Mouse (Mus musculus): Measurements from ENCODE around the gene Rcl1. TPM values are rescaled to one million over a fixed set of nuclear protein-coding genes. Genes with fewer than 3 reads are reported as not detected.

Gene Rcl1
- polyA plus RNA-seq, 1 experiment from 2014 or later: 41.0 TPM

DNA sequence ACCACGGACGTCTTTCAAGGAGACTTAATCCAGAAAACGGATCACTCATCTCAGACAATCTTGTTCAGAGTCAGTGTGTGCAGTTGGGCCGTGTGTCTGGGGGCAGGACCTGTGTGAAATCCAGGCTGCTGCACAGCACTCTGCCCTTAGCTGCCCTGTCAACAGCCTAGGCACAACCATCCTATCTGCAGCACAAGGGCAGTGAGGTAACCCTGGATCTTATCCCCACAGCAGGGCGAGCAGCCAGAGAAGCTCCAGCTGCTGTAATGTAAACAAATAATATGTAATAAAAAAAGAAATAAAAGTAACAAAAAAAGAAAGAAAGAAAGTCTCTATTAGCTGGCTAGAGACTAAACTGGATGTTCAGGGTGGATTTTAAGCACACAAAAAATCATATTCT is 32.0 kb upstream of the Rcl1 start:
- no peak overlapping the region for H3K4me3 ChIP-seq (replicated peaks)
- WGBS: 84% methylated on average over 5 of the region's 5 CpGs
- ATAC-seq (ENCODE audit: low FRiP score): no peak

DNA sequence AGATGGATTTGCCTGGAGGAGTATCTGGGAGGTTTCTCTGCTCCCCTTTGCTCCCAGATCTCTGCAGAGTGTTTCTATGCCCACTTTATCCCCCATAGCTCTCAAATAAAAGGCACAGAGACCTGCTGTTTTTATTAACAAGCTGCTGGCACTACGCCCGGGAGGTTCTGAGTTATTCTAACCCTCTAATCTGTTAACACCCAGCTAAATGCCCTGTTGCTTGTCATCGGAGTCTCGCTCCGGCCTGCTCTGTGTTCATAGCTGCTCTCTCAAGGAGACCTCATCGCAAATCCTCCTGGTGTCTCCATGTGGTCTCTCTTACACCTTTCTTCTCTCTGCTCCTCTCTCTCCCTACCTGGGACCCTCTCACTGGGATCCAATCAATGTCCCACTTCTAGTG is 26.4 kb upstream of the Rcl1 start:
- 53% methylated on average over 6 of the region's 6 CpGs for WGBS
- Histone ChIP-seq H3K4me2 (no peak overlapping the region), H3K27ac (replicated peaks) (no peak overlapping the region), H3K9me3 (replicated peaks) (no peaks in the 10 kb centered on the region), H3K9ac (replicated peaks) (no peak overlapping the region), H3K27me3 (replicated peaks) (no peaks in the 10 kb centered on the region), H3K4me3 (replicated peaks) (no peak overlapping the region), H3K36me3 (no peaks in the 10 kb centered on the region), H3K4me1 (peaks cover 10% of the 10 kb centered on the region; the same call in 1 of the 2 replicates)
- ATAC-seq (ENCODE audit: low FRiP score): no peak

More for the DNA sequence above, 32.0 kb upstream of the Rcl1 start:
- H3K9me3 ChIP-seq (replicated peaks): no peaks in the 10 kb centered on the region
- H3K4me1 ChIP-seq: peaks cover 12% of the 10 kb centered on the region
- H3K36me3 ChIP-seq: no peaks in the 10 kb centered on the region
- no peak overlapping the region for H3K4me2 ChIP-seq
- no peaks in the 10 kb centered on the region for H3K27me3 ChIP-seq (replicated peaks)
- H3K9ac ChIP-seq (replicated peaks): no peak overlapping the region
- H3K27ac ChIP-seq (replicated peaks): no peak overlapping the region

DNA sequence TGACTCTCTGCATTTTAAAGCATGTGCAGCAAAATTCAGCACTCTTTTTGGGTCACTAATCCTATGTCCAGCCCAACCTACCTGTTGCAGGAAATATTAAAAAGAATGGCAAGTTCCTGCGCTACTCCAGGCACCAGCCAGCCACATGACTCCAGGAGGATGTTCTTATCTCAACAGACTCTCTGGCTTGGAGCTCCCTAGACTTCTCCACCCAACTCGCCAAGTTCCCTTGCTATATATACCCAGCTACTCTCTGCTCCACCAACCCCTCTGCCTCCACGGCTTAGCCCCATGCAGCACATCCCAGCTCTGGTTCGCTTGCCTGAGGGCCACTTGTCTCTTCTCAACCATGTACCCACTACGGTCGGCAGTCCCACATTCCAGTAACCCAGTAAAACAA is 12.5 kb upstream of the Rcl1 start:
- H3K27ac ChIP-seq (replicated peaks): no peak overlapping the region
- no peaks in the 10 kb centered on the region for H3K4me1 ChIP-seq
- no peaks in the 10 kb centered on the region for H3K36me3 ChIP-seq
- H3K4me3 ChIP-seq (replicated peaks): no peak overlapping the region
- no peaks in the 10 kb centered on the region for H3K9me3 ChIP-seq (replicated peaks)
- 87% methylated on average over 6 of the region's 6 CpGs for WGBS
- H3K27me3 ChIP-seq (replicated peaks): no peaks in the 10 kb centered on the region
- H3K9ac ChIP-seq (replicated peaks): no peak overlapping the region
- no peak for ATAC-seq (ENCODE audit: low FRiP score)
- no peak overlapping the region for H3K4me2 ChIP-seq

DNA sequence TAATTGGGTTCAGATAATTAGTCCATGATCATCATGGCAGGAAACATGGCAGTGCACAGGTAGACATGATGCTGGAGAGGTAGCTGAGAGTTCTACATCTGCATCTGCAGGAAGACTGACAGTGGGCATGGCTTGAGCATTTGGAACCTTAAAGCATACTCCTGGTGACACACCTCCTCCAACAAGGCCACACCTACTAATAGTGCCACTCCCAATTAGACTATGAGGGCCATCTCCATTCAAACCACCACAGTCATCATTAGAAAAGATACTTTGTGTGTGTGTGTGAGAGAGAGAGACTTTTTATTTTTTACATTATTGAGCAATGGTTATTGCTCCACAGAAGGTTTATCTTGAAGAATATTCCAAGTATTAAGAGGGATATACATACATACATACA is 9.0 kb upstream of the Rcl1 start:
- H3K4me2 ChIP-seq: no peak overlapping the region
- H3K4me1 ChIP-seq: no peaks in the 10 kb centered on the region
- H3K4me3 ChIP-seq (replicated peaks): no peak overlapping the region
- H3K9ac ChIP-seq (replicated peaks): no peak overlapping the region
- no peak for ATAC-seq (ENCODE audit: low FRiP score)
- no peak overlapping the region for H3K27ac ChIP-seq (replicated peaks)
- no peaks in the 10 kb centered on the region for H3K36me3 ChIP-seq
- no peaks in the 10 kb centered on the region for H3K9me3 ChIP-seq (replicated peaks)
- no peaks in the 10 kb centered on the region for H3K27me3 ChIP-seq (replicated peaks)

DNA sequence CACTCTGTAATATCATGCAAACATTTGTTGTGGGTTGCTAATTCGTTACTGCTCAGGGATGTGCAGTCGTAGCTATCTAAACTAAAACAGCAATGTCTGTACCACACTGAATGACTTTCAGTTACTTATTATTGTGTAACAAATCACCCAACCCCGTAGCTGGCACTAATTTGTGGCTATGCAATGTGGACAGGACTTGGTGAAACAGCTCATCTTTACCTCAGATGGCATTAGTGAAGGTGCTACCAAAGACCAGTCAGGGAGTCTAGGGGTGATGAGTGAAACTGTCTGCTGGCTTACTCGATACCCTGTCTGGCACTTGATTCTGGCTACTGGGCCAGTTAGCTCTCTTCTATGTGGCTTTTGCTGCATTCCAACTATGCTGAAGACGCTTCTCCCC is 2.1 kb upstream of the Rcl1 start:
- H3K9ac ChIP-seq (replicated peaks): no peak overlapping the region
- H3K4me1 ChIP-seq: peaks cover 14% of the 10 kb centered on the region
- no peaks in the 10 kb centered on the region for H3K9me3 ChIP-seq (replicated peaks)
- no peak overlapping the region for H3K4me3 ChIP-seq (replicated peaks)
- no peak overlapping the region for H3K27ac ChIP-seq (replicated peaks)
- H3K4me2 ChIP-seq: no peak overlapping the region
- 80% methylated on average over 5 of the region's 5 CpGs for WGBS
- no peaks in the 10 kb centered on the region for H3K27me3 ChIP-seq (replicated peaks)
- H3K36me3 ChIP-seq: no peaks in the 10 kb centered on the region
- ATAC-seq (ENCODE audit: low FRiP score): no peak

DNA sequence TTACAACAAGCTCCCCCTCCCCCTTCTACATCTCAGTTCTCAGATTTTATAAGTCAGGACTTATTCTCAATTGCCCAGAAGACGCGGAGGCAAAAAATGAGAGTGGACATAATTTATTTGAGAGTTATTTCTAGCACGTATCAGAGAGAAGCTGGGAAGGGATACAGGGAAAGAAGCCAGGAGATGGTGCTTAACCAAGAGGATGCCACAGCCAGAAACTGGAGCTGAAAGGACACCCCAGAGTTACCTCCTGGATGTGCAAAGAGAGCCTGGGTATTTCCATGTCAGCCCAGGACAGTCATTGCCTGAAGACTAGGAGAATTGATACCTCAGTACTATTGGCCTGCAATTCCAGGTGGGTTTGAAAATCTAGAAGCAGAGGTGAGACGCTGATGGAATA is 1.6 kb upstream of the Rcl1 start:
- Histone ChIP-seq H3K36me3 (no peaks in the 10 kb centered on the region), H3K4me1 (peaks cover 14% of the 10 kb centered on the region), H3K27ac (replicated peaks) (no peak overlapping the region), H3K9me3 (replicated peaks) (no peaks in the 10 kb centered on the region), H3K9ac (replicated peaks) (no peak overlapping the region), H3K4me2 (peak overlapping the region; percentile 74), H3K4me3 (replicated peaks) (no peak overlapping the region), H3K27me3 (replicated peaks) (no peaks in the 10 kb centered on the region)
- no peak for ATAC-seq (ENCODE audit: low FRiP score)
- 75% methylated on average over 4 of the region's 4 CpGs for WGBS

DNA sequence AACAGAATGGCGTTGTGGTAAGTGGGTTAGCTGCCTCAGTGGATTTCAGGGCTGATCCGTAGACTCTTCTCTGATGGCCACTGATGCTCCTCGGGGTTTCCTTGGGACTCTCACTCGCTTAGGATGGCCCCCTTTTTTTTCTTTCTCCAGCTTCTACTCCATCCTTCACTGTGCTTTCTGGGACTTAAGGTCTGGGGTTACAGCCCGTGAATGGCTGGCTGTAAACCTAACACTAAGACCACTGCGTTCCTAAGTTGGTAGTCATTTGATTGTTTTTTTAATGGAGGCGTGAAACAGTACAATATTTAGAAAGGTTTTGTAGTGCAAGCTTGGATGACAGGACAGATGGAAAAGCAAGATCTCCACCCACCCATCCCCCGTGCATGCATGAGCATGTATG is 914 bp upstream of the Rcl1 start:
- 11% methylated on average over 8 of the region's 8 CpGs for WGBS
- Histone ChIP-seq H3K4me3 (replicated peaks) (peak overlapping the region; percentile 86), H3K27me3 (replicated peaks) (no peaks in the 10 kb centered on the region), H3K9me3 (replicated peaks) (no peaks in the 10 kb centered on the region), H3K27ac (replicated peaks) (peak overlapping the region; percentile 78), H3K9ac (replicated peaks) (peak overlapping the region; percentile 85), H3K36me3 (no peaks in the 10 kb centered on the region), H3K4me2 (peak overlapping the region; percentile 74), H3K4me1 (peaks cover 14% of the 10 kb centered on the region)
- ATAC-seq (ENCODE audit: low FRiP score): no peak

DNA sequence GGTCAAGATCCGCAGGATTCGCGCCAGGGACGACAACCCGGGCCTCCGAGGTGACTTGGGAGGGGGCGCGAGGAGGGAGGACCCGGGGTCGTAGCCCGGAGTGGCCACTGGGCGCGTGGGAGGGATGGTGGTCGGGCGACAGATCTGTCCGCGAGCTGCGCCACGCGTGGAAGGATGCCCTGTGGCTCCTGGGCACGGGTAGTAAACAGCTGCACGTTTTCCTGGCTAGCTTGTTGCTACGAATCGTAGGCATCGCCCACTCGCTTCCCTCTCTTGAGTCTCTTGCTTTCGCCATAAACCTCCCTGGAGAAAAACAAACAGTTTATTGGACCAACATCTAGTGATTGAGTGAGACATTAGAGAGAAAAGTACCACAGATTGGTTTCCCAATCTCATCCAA is 416 bp downstream of the Rcl1 start:
- Histone ChIP-seq H3K27ac (replicated peaks) (peak overlapping the region; percentile 64), H3K36me3 (no peaks in the 10 kb centered on the region), H3K27me3 (replicated peaks) (no peaks in the 10 kb centered on the region), H3K9ac (replicated peaks) (peak overlapping the region; percentile 67), H3K4me3 (replicated peaks) (peak overlapping the region; percentile 86), H3K4me2 (peak overlapping the region; percentile 74), H3K4me1 (peaks cover 14% of the 10 kb centered on the region), H3K9me3 (replicated peaks) (no peaks in the 10 kb centered on the region)
- 0% methylated on average over 26 of the region's 27 CpGs for WGBS
- peak; percentile 64 for ATAC-seq (ENCODE audit: low FRiP score)

DNA sequence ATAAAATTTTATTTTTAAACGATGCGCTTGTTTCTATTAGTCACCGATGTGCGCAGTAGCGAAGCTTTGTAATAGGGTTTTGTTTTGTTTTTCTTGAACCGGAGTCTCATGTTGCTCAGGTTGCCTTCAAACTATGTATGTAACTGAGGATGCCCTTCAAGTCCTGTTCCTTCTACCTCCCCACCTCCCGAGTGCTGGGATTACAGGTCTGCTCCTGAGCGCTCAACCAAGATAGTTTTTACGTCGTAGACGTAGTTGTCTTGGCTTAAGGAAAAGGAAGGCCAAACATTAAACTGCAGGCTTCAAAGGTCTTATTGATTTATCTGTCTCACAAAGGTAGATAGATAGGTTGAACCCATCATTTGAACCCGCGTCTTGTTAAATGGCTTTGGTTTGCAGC is 923 bp downstream of the Rcl1 start:
- H3K9ac ChIP-seq (replicated peaks): peak overlapping the region; percentile 67
- 13% methylated on average over 13 of the region's 13 CpGs for WGBS
- no peaks in the 10 kb centered on the region for H3K36me3 ChIP-seq
- ATAC-seq (ENCODE audit: low FRiP score): no peak
- no peaks in the 10 kb centered on the region for H3K9me3 ChIP-seq (replicated peaks)
- no peaks in the 10 kb centered on the region for H3K27me3 ChIP-seq (replicated peaks)
- H3K4me1 ChIP-seq: peaks cover 14% of the 10 kb centered on the region
- H3K4me2 ChIP-seq: peak overlapping the region; percentile 74
- H3K4me3 ChIP-seq (replicated peaks): peak overlapping the region; percentile 86
- H3K27ac ChIP-seq (replicated peaks): no peak overlapping the region

DNA sequence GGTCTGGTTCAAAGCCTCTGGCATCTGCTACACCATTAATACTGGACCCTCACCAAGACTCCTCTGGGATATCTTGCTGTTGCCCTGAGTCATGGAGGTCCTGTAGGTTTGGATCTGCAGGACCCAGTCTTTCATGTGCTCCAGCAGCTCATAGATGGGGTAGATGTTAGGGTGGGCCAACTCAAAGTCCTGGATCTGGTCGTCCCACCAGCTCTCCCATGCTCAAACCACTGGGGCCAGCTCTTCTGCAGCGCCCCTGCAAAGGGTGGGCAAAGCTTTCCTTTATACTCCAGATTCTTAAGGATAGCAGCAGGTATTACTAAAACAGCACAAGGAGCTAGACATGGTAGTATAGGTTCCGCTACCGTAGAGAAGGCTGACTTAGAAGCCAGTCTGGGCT is 4.6 kb downstream of the Rcl1 start:
- Histone ChIP-seq H3K4me2 (no peak overlapping the region), H3K4me1 (peaks cover 4% of the 10 kb centered on the region; the same call in 1 of the 2 replicates), H3K9ac (replicated peaks) (no peak overlapping the region), H3K27ac (replicated peaks) (no peak overlapping the region), H3K27me3 (replicated peaks) (no peaks in the 10 kb centered on the region), H3K36me3 (no peaks in the 10 kb centered on the region), H3K4me3 (replicated peaks) (no peak overlapping the region), H3K9me3 (replicated peaks) (no peaks in the 10 kb centered on the region)
- WGBS: 98% methylated on average over 4 of the region's 4 CpGs
- no peak for ATAC-seq (ENCODE audit: low FRiP score)

DNA sequence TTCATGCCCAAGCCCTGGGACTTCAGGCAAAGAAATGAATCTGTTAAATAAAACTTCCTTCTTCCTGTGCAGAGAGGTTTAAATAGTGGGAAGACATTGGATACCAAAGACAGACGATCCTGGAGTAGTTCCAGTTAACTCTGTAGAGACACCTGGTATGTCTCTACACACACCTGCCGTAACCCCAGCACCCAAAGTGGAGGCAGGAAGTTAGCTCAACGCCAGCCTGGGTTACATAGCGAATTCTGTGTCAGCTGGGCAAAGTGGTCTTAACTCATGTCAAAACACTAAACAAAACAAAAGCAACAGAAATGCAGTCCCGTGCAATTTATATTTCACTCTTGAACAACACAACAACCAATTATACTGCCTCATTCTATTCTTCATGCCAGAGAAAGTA is 5.1 kb downstream of the Rcl1 start:
- Histone ChIP-seq H3K4me1 (peaks cover 4% of the 10 kb centered on the region; the same call in 1 of the 2 replicates), H3K27me3 (replicated peaks) (no peaks in the 10 kb centered on the region), H3K36me3 (no peaks in the 10 kb centered on the region), H3K27ac (replicated peaks) (no peak overlapping the region), H3K4me2 (no peak overlapping the region), H3K9ac (replicated peaks) (no peak overlapping the region), H3K4me3 (replicated peaks) (no peak overlapping the region), H3K9me3 (replicated peaks) (no peaks in the 10 kb centered on the region)
- ATAC-seq (ENCODE audit: low FRiP score): no peak
- WGBS: 95% methylated on average over 5 of the region's 5 CpGs

DNA sequence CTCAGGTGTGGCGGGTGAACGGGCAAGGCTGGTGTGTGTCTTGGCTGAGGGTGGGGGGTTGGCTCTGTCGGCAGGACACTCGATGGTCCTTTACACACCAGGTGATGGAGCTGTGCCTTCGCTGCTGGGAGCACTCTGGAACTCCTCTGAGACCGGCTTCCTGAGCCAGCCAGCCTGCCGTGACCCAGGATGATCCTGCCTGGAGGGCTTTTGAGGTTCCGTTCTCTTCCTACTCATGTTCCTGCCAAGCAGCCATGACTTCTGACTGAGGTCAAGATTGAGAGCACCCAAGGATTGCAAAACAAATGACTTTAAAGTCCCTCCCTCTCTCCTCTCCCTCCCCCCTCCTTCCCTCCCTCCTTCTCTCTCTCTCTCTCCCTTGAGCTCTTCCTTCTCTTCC is 11.5 kb downstream of the Rcl1 start:
- Histone ChIP-seq H3K4me1 (no peaks in the 10 kb centered on the region), H3K36me3 (0 out of 2 replicates have a peak, but pooled peaks cover under 1% of the 10 kb centered on the region), H3K4me3 (replicated peaks) (no peak overlapping the region), H3K27ac (replicated peaks) (no peak overlapping the region), H3K9me3 (replicated peaks) (no peaks in the 10 kb centered on the region), H3K4me2 (no peak overlapping the region), H3K9ac (replicated peaks) (no peak overlapping the region), H3K27me3 (replicated peaks) (no peaks in the 10 kb centered on the region)
- 86% methylated on average over 8 of the region's 8 CpGs for WGBS
- no peak for ATAC-seq (ENCODE audit: low FRiP score)

Data from neural tube, embryonic 15.5 days (tissue).